Mouse (Mus musculus) liver, postnatal 0 days (tissue): ENCODE data around the gene Drc7.

ENCODE experiments used
- CTCF ChIP-seq: sonication (generic); IDR thresholded peaks from 2 replicates; pipeline ENCODE4 v1.5.1; 2016; ENCODE audit warnings: antibody characterized with exemption, low read depth
- EP300 ChIP-seq: IDR thresholded peaks from 2 replicates; pipeline ENCODE4 v1.6.1; 2016; ENCODE audit warnings: antibody characterized with exemption, low read depth, mild to moderate bottlenecking

DNA sequence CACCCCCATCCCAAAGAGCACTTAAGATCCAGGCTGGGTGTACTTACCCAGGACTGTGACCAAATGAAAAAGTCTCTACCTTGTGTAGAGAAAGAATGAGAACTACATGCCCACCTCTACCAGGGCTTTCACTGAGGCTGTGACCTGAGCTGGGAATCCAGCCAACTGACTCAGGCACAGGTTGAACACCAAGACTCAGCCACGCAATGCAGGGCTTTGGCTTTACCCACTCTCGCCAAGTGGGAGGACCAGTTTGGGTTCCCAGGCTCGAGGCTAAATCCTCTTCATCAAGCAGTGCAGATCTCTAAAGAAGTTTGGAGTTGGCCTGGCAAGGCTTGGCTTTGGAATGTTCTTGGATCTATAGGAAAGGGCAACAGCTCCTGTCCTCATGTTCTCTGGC lies 20.6 kb downstream of the Drc7 start:
- TF ChIP-seq EP300, result no peak
- TF ChIP-seq CTCF, result no peak
